7 mouse cellular contexts compared by ENCODE assay signal in genomic region chr2:26314281-26315071, GRCm38 (mm10). TPM values are rescaled to one million over a fixed set of nuclear protein-coding genes. Genes with fewer than 3 reads are reported as not detected.
A peak's percentile ranks its signal among the peaks of the same experiment; 100 is the strongest.
DNase-seq lines count a peak whose midpoint lies in the region; ATAC-seq and TF ChIP-seq lines count a peak whose summit lies in the region.

No protein-coding gene starts in this region.

- no peaks in the 10 kb centered on the region for H3K36me3 ChIP-seq in heart, embryonic 14.5 days (ENCODE audit: control insufficient read depth, insufficient read depth, low read length)

- TF ChIP-seq POLR2A in embryonic fibroblast, embryonic 13.5 days (IDR thresholded peaks at IDR 0.05; ENCODE audit: low read depth, low read length): peak; percentile 35; the same call in 1 of the 2 replicates

- no peak overlapping the region for H3K4me3 ChIP-seq in embryonic fibroblast, embryonic 13.5 days (ENCODE audit: insufficient read depth, low read length)
- H3K4me3 ChIP-seq in heart, embryonic 14.5 days (ENCODE audit: control insufficient read depth in 1 of 2, insufficient read depth in 1 of 2, low read depth in 1 of 2, low read length in 2 of 2): no peak overlapping the region

- H3K9ac ChIP-seq in heart, embryonic 14.5 days (ENCODE audit: low read length): peak overlapping the region; percentile 88

- H3K9me3 ChIP-seq in heart, embryonic 14.5 days (ENCODE audit: control insufficient read depth, low read length): no peaks in the 10 kb centered on the region

- peak overlapping the region; percentile 87 for H3K27ac ChIP-seq in embryonic fibroblast, embryonic 13.5 days (ENCODE audit: insufficient read depth, low read length)
- peak overlapping the region; percentile 89 for H3K27ac ChIP-seq in heart, embryonic 14.5 days (replicated peaks in 1 of 2; ENCODE audit: control insufficient read depth in 1 of 2, insufficient read depth in 1 of 2, low read depth in 2 of 2, low read length in 2 of 2)

- H3K4me1 ChIP-seq in embryonic fibroblast, embryonic 13.5 days (ENCODE audit: control insufficient read depth, insufficient read depth, low read length): peaks cover 13% of the 10 kb centered on the region
- peaks cover 41 to 53% of the 10 kb centered on the region in 2 experiments for H3K4me1 ChIP-seq in heart, embryonic 14.5 days (ENCODE audit: control insufficient read depth in 2 of 2, insufficient read depth in 2 of 2, low read length in 2 of 2)

- WGBS in heart, embryonic 14.5 days: 45% methylated on average over 13 of the region's 13 CpGs

- no peak for TF ChIP-seq CTCF in embryonic fibroblast, embryonic 13.5 days (IDR thresholded peaks at IDR 0.05; ENCODE audit: borderline replicate concordance, insufficient read depth, low read length)

- no peak for ATAC-seq in heart, embryonic 14.5 days (ENCODE audit: insufficient number of reproducible peaks, insufficient read depth, low FRiP score, low read depth)

- H3K4me2 ChIP-seq in heart, embryonic 14.5 days (ENCODE audit: low read length): peak overlapping the region; percentile 93

- no peaks in the 10 kb centered on the region for H3K27me3 ChIP-seq in heart, embryonic 14.5 days (ENCODE audit: control insufficient read depth, insufficient read depth, low read length)

- peak; percentile 85 to 93 for DNase-seq in cerebellum, adult 18-20 months
- peak; percentile 78 for DNase-seq in kidney, postnatal 10 days
- DNase-seq in lung, postnatal 4 days: peak; percentile 78 to 94
- DNase-seq in testis, postnatal 10 days (ENCODE audit: low spot score): peak; percentile 75
- no peak for DNase-seq in spleen, postnatal 4 days (ENCODE audit: low spot score in 2 of 2)

RNA-seq across cellular contexts. Expression of gene Gpsm1, which starts 0.8 kb away (rescaled TPM):
- polyA plus RNA-seq in embryonic fibroblast, embryonic 13.5 days (2011; ENCODE audit: insufficient read length, low read depth, missing spikeins): 22.1 and 26.8 TPM in 2 replicates
- 36.5 and 36.9 TPM in 2 replicates for polyA plus RNA-seq in heart, embryonic 14.5 days (2014; fragmentation: Nextera tagmentation; extraction: Ambion mirVana)

RNA-seq across cellular contexts. Expression of gene Ccdc187, which starts 20.1 kb away (rescaled TPM):
- not detected in 2 replicates for polyA plus RNA-seq in embryonic fibroblast, embryonic 13.5 days (2011; ENCODE audit: insufficient read length, low read depth, missing spikeins)
- 0.16 and 0.24 TPM in 2 replicates for polyA plus RNA-seq in heart, embryonic 14.5 days (2014; fragmentation: Nextera tagmentation; extraction: Ambion mirVana)

RNA-seq across cellular contexts. Expression of gene Dnlz, which starts 37.4 kb away (rescaled TPM):
- 18.2 and 21.2 TPM in 2 replicates for polyA plus RNA-seq in embryonic fibroblast, embryonic 13.5 days (2011; ENCODE audit: insufficient read length, low read depth, missing spikeins)
- 27.5 and 30.8 TPM in 2 replicates for polyA plus RNA-seq in heart, embryonic 14.5 days (2014; fragmentation: Nextera tagmentation; extraction: Ambion mirVana)

RNA-seq across cellular contexts. Expression of gene Card9, which starts 46.2 kb away (rescaled TPM):
- polyA plus RNA-seq in embryonic fibroblast, embryonic 13.5 days (2011; ENCODE audit: insufficient read length, low read depth, missing spikeins): not detected in 2 replicates
- polyA plus RNA-seq in heart, embryonic 14.5 days (2014; fragmentation: Nextera tagmentation; extraction: Ambion mirVana): 0.57 and 0.61 TPM in 2 replicates

Comparison
In these comparisons a context has a peak if more than half of its experiments do, and no peak if none do; other contexts are left out.
1. DNase-seq: peak in cerebellum, adult 18-20 months (2 of 2), kidney, postnatal 10 days (single experiment), lung, postnatal 4 days (2 of 2) and testis, postnatal 10 days (single experiment); none in spleen, postnatal 4 days (0 of 2).